Mouse (Mus musculus) left cerebral cortex, postnatal 14 days (tissue): ENCODE data around the gene Kctd2. TPM values are rescaled to one million over a fixed set of nuclear protein-coding genes. Genes with fewer than 3 reads are reported as not detected.
"Not testable (repeated sequence)": the region's sequence is repeated elsewhere in the genome, so short reads cannot be mapped to it uniquely, and the experiment has no call there.

Experiments
- DNase-seq, 2 experiments: peaks; one replicate each; pipeline ENCODE4 v3.0.0; 2021 to 2022; ENCODE audit warnings: low spot score in 2 of 2, mixed read lengths in 1 of 2
- intact Hi-C: fragments of 180-260 bp; cut with DNase I; formaldehyde crosslinking; loops from one replicate; pipeline ENCODE4 v1.15.1; 2025
- long read RNA-seq, 2 experiments: library from polyadenylated mRNA; stranded (forward); transcript quantifications; one replicate each; pipeline ENCODE4 v2.0.0; 2021
- total RNA-seq, 2 experiments: library from RNA; stranded (reverse); gene quantifications; 2 replicates each; pipeline ENCODE4 v1.2.3; 2021

Gene Kctd2
- 10 to 100 TPM; 65.5 to 66.2 TPM for total RNA-seq
- long read RNA-seq, experiment 1, transcript Kctd2-201 (6 exons, 1,764 nt), result major isoform, 107 of 124 reads
- long read RNA-seq, experiment 1, partial matches to known transcripts, result 6 of 124 reads
- long read RNA-seq, experiment 1, other reads (novel, unspliced or antisense), result 10 of 124 reads
- long read RNA-seq, experiment 2, transcript Kctd2-201 (6 exons, 1,764 nt), result major isoform, 94 of 107 reads
- long read RNA-seq, experiment 2, partial matches to known transcripts, result 5 of 107 reads
- long read RNA-seq, experiment 2, other reads (novel, unspliced or antisense), result 7 of 107 reads

- intact Hi-C loops, result loop anchor here (2.0 kb wide), 1 partner anchor 55 kb away; the partner anchor contains the start of gene Armc7
- DNase-seq, result peak; percentile 96 to 97
These were observed at the start of gene Kctd2, which contains the start of gene Atp5h for GRCm38 (mm10) chr11:115419531-115420237. TSS of gene Kctd2 (plus strand) at chr11:115420128. TSS of gene Atp5h (minus strand) at chr11:115419962.

- intact Hi-C loops, result no loop called here
- no peak for DNase-seq
These were observed 49.6 kb upstream of the Kctd2 start for GRCm38 (mm10) chr11:115370368-115370767.

- intact Hi-C loops, result no loop called here
- no peak for DNase-seq
These were observed 48.6 kb upstream of the Kctd2 start for GRCm38 (mm10) chr11:115371354-115371753.

- intact Hi-C loops, result no loop called here
- DNase-seq, result no peak
These were observed 47.9 kb upstream of the Kctd2 start for GRCm38 (mm10) chr11:115372015-115372414.

- DNase-seq, result no peak
- intact Hi-C loops, result no loop called here
These were observed 47.2 kb upstream of the Kctd2 start for GRCm38 (mm10) chr11:115372737-115373136.

GRCm38 (mm10) chr11:115373805-115374694, 45.9 kb upstream of the Kctd2 start:
- intact Hi-C loops, result no loop called here
- DNase-seq, result peak; percentile 62 to 83

GRCm38 (mm10) chr11:115374695-115375425, 45.1 kb upstream of the Kctd2 start:
- DNase-seq, result peak; percentile 47 to 65
- intact Hi-C loops, result no loop called here

GRCm38 (mm10) chr11:115376722-115377121, 43.2 kb upstream of the Kctd2 start:
- intact Hi-C loops, result no loop called here
- no peak for DNase-seq

GRCm38 (mm10) chr11:115377254-115377653, 42.7 kb upstream of the Kctd2 start:
- intact Hi-C loops, result no loop called here
- no peak for DNase-seq

- intact Hi-C loops, result no loop called here
- no peak for DNase-seq
These were observed 42.1 kb upstream of the Kctd2 start for GRCm38 (mm10) chr11:115377854-115378253.

- no peak for DNase-seq
- intact Hi-C loops, result no loop called here
These were observed 38.7 kb upstream of the Kctd2 start for GRCm38 (mm10) chr11:115381276-115381675.

GRCm38 (mm10) chr11:115381743-115382539, 38.0 kb upstream of the Kctd2 start, which contains the start of gene Cdr2l:
TSS of gene Cdr2l (plus strand) at chr11:115381916.
- peak; percentile 86 to 87 for DNase-seq
- intact Hi-C loops, result no loop called here

GRCm38 (mm10) chr11:115382891-115383290, 37.0 kb upstream of the Kctd2 start:
- DNase-seq, result no peak
- intact Hi-C loops, result no loop called here

GRCm38 (mm10) chr11:115383701-115384474, 36.0 kb upstream of the Kctd2 start:
- peak in 1 of 2 experiments; percentile 65 for DNase-seq
- intact Hi-C loops, result no loop called here

GRCm38 (mm10) chr11:115384587-115384986, 35.3 kb upstream of the Kctd2 start:
- intact Hi-C loops, result no loop called here

GRCm38 (mm10) chr11:115386859-115387258, 33.1 kb upstream of the Kctd2 start:
- DNase-seq, intact Hi-C loops: not testable (repeated sequence)

More at GRCm38 (mm10) chr11:115384587-115384986, 35.3 kb upstream of the Kctd2 start:
- DNase-seq, result no peak

- DNase-seq, result no peak
- intact Hi-C loops, result no loop called here
These were observed 28.6 kb upstream of the Kctd2 start for GRCm38 (mm10) chr11:115391358-115391757.
